Mouse (Mus musculus) spleen, adult 18-20 months (tissue): ENCODE results near the gene Itgb5.

Experiments
- DNase-seq, 2 experiments: peaks; one replicate each; pipeline ENCODE4 v3.0.0; 2022; ENCODE audit warnings: mixed read lengths in 2 of 2

Itgb5 gene

GRCm38 (mm10) chr16:33941271-33941781 is 111.9 kb downstream of the Itgb5 start:
- DNase-seq: no peak

GRCm38 (mm10) chr16:33942341-33942740 is 112.9 kb downstream of the Itgb5 start:
- DNase-seq: no peak

- DNase-seq: no peak
Measured at GRCm38 (mm10) chr16:33943388-33943787, 113.9 kb downstream of the Itgb5 start.

GRCm38 (mm10) chr16:33944126-33944525 is 114.7 kb downstream of the Itgb5 start:
- DNase-seq: no peak

- DNase-seq: no peak
Measured at GRCm38 (mm10) chr16:33944772-33945171, 115.3 kb downstream of the Itgb5 start.

GRCm38 (mm10) chr16:33946021-33946420 is 116.6 kb downstream of the Itgb5 start:
- DNase-seq: no peak

DNA sequence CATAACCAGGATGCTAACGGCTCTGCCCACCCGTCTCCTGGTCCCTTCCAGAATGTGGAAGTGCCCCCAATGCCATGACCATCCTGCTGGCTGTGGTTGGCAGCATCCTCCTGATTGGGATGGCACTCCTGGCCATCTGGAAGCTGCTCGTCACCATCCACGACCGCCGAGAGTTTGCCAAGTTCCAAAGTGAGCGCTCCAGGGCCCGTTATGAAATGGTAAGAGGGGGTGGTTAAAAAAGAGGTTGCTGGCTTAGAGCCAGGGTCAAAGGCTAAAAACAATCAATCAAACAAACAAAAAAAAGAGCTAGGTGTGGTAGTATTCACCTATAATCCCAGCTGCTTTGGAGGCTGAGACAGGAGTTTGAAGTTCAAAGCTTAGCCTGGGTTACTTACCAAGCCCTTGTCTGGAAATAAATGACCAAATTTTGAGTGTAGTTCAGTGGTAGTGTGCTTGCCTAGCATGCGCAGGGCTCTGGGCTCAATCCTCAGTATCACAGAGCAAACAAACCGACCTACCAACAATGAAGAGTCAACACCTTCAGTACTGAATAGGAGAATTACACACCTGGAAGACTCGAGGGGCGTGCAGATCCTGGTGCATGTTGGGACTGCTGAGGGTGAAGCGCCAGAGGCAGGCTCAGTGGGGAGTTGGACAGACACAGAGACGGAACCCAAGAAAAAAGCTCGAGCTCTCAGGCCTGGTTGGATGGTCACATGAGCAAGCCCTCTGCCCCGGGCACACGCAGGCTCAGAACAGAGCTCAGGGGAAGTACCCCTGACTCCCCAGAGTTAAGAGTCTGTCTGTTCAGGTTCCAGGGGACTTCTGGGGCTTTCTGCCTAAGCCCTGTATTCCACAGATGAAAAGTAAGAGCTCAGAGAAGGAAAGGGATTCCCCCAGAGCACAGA is 118.5 kb downstream of the Itgb5 start:
- DNase-seq: no peak

DNA sequence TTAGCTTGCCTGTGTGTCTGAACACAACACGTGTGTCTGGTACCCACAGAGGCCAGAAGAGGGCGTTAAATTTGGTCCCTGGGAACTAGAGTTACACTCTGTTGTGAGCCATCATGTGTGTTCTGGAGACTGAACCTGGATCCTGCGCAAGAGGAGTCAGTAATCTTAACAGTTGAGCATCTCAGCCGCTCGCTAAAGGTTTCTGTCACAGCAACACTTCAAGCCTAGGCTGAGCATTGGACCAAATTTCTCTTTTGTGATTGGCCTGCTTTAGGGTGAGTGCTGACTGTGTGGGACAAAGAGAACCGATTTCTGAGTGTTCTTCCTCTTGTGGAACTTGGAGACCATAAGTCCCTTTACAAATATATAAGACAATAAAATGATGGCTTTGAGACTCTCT is 120.9 kb downstream of the Itgb5 start:
- DNase-seq: no peak

DNA sequence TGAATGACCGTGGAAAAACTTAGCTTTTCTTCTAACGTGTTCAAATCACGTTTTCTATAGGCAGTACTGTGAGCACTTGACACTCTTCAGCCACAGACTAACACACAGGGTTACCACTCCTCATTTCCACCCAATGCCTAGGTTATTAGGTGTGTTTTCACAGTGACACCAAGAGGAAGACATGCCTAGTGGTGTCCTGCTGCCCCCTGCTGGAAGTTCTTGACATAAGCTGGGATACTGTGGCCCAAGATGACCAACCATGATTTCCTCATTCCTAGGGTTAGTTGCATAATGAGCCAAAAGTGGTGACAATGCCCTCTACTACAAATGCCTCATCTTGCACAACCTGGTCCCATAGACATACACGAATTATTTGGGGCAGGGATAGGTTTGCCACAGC is 121.4 kb downstream of the Itgb5 start:
- peak; percentile 53 to 77 for DNase-seq

DNA sequence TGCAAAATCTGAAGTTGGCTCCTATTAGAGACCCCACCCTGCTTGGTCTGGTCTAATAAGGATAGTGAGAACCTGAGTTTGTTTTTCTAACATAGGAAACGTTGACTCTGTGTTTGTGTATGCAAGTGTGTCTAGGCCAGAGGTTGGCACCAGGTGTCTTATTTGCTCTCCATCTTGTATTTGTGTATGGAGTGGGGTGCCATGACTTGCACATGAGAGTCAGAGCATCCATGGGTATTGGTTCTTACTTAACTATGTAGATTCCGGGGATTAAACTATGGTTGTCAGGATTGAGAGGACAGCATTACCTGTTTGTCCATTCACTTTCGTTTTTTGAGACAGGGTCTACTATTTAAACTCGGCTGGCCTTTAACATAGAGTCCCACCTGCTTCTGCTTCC is 123.5 kb downstream of the Itgb5 start:
- no peak for DNase-seq

- DNase-seq: no peak
Measured at GRCm38 (mm10) chr16:33954793-33955192, 125.3 kb downstream of the Itgb5 start.

GRCm38 (mm10) chr16:33963509-33963908 is 134.0 kb downstream of the Itgb5 start:
- no peak for DNase-seq

GRCm38 (mm10) chr16:33965878-33966537 is 136.5 kb downstream of the Itgb5 start:
- DNase-seq: no peak

DNA sequence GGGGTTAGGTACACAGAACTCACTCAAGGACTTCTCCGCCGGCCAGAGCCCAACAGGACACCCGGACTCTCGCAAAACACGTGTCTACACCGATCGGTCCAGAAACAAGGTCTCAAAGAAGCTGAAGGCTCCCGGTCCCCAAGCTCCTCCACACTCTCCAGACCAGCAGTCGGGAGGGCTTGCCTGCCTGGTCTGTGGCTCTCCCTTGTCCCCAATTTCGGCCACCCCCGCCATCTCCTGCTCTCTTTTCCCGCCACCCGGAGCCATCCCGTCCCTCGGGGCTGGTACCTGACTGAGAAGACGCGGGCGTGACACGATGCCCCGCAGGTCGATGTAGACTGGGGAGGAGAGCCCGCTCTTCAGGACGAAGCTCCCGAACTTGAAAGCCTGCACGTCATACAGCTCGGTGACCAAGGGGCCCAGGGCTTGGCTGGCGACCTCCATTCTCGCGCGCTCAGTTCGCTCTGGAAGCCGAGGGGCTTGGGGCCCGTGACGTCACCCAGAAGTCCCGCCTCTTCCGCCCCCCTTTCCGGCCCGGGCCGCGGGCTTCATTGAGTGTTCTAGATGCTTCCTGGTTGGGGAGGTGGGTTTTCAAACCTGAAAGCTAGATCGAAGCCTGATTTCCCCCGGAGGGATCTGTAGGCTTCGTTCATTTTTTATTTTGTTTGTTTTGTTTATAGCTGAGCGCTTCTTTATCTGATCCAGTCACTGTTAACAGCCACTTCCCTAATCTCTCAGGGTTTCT is 137.2 kb downstream of the Itgb5 start, which contains the start of gene Umps:
Gene Umps, minus strand, starts transcription at position 501 of the 745 bp plus-strand sequence.
- peak; percentile 74 to 89 for DNase-seq

DNA sequence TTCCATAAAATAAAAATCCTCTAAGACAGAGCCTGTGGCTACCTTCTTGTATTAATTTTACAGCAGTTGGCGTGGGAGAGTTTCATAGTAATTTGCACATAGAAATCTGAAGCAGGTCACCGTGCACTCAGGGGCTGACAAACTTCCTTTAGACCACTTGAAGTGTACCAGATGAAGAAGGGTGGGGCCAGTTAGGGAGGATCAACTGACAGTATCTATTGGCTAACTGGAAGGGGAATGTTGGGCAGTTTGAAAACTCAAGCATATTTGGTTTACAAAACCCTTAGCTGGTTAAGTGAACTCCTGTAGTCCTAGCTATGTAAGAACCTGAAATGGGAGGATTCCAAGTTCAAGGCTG is 137.8 kb downstream of the Itgb5 start:
- DNase-seq: no peak

GRCm38 (mm10) chr16:33979855-33980254 is 150.4 kb downstream of the Itgb5 start:
- DNase-seq: no peak

DNA sequence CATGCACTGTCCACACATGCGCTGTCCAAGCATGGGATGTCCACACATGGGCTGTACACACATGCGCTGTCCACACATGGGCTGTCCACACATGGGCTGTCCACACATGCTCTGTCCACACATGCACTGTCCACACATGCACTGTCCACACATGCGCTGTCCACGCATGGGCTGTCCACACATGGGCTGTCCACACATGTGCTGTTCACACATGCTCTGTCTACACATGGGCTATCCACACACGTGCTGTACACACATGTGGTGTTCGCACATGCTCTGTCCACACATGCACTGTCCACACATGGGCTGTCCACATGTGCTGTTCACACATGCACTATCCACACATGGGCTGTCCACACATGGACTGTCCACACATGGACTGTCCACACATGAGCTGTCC is 154.2 kb downstream of the Itgb5 start:
- no peak for DNase-seq

DNA sequence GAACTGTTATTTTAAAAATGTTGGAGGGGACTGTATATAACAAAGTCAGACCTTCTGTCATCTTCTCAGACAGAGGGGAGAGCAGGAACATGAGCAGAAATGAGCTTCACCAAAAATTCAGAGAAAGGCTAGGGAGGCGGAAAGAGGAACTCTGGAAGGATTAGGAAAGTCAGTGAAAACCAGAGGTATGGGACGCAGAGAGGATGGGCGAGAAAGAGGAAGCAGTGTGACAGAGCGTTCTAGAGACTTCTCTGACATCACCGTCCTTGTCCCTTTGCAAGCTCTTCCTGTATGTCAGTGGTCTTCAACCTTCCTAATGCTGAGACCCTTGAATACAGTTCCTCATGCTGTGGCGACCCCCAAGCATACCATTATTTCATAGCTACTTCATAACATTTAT is 155.9 kb downstream of the Itgb5 start:
- DNase-seq: no peak

- no peak for DNase-seq
Measured at GRCm38 (mm10) chr16:33986993-33987392, 157.5 kb downstream of the Itgb5 start.

DNA sequence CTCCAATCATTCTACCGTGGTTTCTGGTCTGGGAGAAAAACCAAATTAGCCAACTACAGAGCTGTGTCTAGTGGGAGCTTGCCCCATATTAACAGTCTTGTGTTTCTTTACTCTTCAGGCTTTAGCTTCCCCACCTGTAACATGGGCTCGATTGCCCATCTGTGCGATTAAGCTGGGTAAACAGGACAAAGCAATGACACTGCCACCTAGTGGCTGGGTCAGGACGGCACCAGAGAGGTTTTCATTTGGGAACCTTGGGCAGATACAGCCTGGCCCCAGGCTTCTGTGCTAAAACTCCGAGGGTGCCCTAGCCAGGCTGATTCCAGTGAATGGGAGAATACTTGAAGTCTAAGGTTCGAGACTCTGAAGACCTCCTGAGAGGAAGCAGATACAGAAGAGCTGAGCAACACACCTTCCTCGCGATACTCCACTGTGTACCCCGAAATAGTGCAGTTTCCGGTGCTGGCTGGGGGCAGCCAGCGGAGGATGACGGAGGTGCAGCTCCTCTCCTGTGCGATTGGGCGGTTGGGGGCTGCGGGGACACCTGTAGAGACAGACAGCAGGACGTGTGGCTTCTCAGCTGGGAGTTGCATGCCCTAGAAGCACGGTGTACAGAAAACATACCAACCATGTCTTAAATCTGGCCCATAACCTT is 159.0 kb downstream of the Itgb5 start:
- peak; percentile 30 to 64 for DNase-seq

GRCm38 (mm10) chr16:33989106-33989505 is 159.6 kb downstream of the Itgb5 start:
- DNase-seq: no peak

- no peak for DNase-seq
Measured at GRCm38 (mm10) chr16:33990712-33991111, 161.2 kb downstream of the Itgb5 start.

- DNase-seq: no peak
Measured at GRCm38 (mm10) chr16:33994321-33994720, 164.9 kb downstream of the Itgb5 start.
